Mouse (Mus musculus) small intestine, adult 2 months (tissue): ENCODE measurements around the gene 1600002K03Rik. TPM values are rescaled to one million over a fixed set of nuclear protein-coding genes. Genes with fewer than 3 reads are reported as not detected.

Source experiments
- H3K27ac ChIP-seq: fragments of 200-500 bp; 2 replicates; pipeline ENCODE4 v1.5.1; 2012; ENCODE audit warnings: low read depth, low read length, control low read depth, inconsistent platforms; ENCODE audit not compliant: insufficient read depth
- H3K27me3 ChIP-seq: fragments of 200-500 bp; 2 replicates; pipeline ENCODE4 v1.6.1; 2012; ENCODE audit warnings: mild to moderate bottlenecking, moderate library complexity, low read length, inconsistent platforms; ENCODE audit not compliant: control insufficient read depth, insufficient read depth
- H3K36me3 ChIP-seq: fragments of 200-500 bp; 2 replicates; pipeline ENCODE4 v1.6.1; 2012; ENCODE audit warnings: mild to moderate bottlenecking, low read length, control low read depth, inconsistent platforms; ENCODE audit not compliant: control insufficient read depth, insufficient read depth
- H3K4me1 ChIP-seq: fragments of 200-500 bp; 2 replicates; pipeline ENCODE4 v1.6.1; 2012; ENCODE audit warnings: low read length, inconsistent platforms, mixed read lengths; ENCODE audit not compliant: control insufficient read depth, insufficient read depth, insufficient read length
- H3K4me3 ChIP-seq: fragments of 200-500 bp; 2 replicates; pipeline ENCODE4 v1.5.1; 2012; ENCODE audit warnings: low read depth, mild to moderate bottlenecking, control low read depth, inconsistent platforms, low read length, moderate library complexity
- CTCF ChIP-seq: fragments of 200-500 bp; IDR thresholded peaks from 2 replicates; pipeline ENCODE4 v1.5.1; 2012; ENCODE audit warnings: low read depth, mild to moderate bottlenecking, control low read depth, inconsistent platforms, low read length, moderate library complexity, mixed read lengths; ENCODE audit not compliant: insufficient replicate concordance, insufficient read length; ENCODE audit errors: extremely low read depth
- POLR2A ChIP-seq: fragments of 200-500 bp; IDR thresholded peaks from 2 replicates; pipeline ENCODE4 v1.6.1; 2012; ENCODE audit warnings: low read depth, mild to moderate bottlenecking, control low read depth, inconsistent platforms, low read length, moderate library complexity
- WGBS: fragments of 180-500 bp; shearing (Covaris S2); methylation state at CpG from one replicate; pipeline ENCODE4 v1.1.7; 2018; 5-methylcytosine and 5-hydroxymethylcytosine counted together
- polyA plus RNA-seq: library from polyadenylated mRNA; depleted of rRNA; stranded (reverse); fragments of >200 nt; gene quantifications from 2 replicates; pipeline ENCODE4 v1.2.3, GENCODE M21; 2012

The 1600002K03Rik gene
- polyA plus RNA-seq, 1 experiment, result 9.0 TPM

DNA sequence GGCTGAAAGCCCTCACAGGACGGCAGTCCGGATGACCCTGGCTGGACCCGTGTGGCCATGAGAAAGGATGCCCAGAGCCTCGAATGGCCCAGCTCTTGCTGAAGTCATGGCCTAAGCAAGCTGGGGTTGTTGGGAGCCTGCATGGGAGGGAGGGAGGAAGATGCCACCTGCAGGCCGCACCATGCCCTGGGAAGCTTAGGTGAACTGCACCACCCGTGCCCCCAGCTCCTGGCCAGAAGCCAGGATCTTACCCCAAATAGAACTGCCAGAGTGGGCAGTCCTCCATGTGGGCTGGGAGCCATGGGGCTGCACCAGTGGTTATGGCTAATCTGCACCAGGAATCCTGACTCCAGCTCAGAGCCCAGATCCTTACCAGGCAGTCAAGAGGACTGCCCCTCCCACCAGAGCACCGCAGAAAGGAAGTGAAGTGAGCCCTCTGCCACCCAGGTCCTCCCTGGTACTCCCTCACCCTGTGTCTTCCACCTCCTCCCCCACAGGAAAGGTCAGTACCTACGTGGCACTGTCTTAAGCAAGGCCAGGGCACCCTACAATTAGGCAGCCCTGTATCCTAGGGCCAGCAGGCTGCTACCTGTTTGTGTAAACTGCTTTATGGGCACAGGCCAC lies 39.4 kb upstream of the 1600002K03Rik start:
- H3K27ac ChIP-seq, result no peak overlapping the region
- TF ChIP-seq POLR2A (no peak), CTCF (peak; percentile 11; the same call in 1 of the 2 replicates)
- H3K36me3 ChIP-seq, result peaks cover 30% of the 10 kb centered on the region
- 57% methylated on average over 8 of the region's 8 CpGs for WGBS
- H3K27me3 ChIP-seq, result peaks cover 9% of the 10 kb centered on the region; the same call in 1 of the 2 replicates
- H3K4me3 ChIP-seq, result no peak overlapping the region
- peaks cover 18% of the 10 kb centered on the region for H3K4me1 ChIP-seq

DNA sequence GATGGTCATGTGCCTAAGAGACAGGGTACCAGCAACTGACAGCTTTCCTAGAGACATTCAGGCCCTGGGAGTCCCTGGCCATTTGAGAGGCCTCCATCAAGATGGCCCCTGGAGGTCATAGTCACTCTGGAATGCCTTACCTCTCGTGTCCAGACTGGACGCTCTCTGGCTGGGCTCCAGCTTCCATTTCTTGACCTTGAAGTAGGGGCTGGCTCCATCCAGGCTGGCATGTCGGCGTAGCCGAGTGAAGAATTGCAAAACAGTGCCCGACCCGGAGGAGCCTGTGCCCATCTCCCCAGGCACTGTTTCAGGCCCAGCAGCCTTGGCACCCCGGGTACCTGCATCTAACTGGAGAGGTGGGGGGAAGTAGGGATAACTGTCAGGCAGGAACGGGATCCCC lies 38.3 kb upstream of the 1600002K03Rik start:
- Histone ChIP-seq H3K27ac (no peak overlapping the region), H3K4me1 (peaks cover 28% of the 10 kb centered on the region), H3K27me3 (peaks cover 15% of the 10 kb centered on the region), H3K36me3 (peaks cover 22% of the 10 kb centered on the region), H3K4me3 (no peak overlapping the region)
- TF ChIP-seq CTCF (no peak), POLR2A (no peak)
- WGBS, result 81% methylated on average over 9 of the region's 9 CpGs

DNA sequence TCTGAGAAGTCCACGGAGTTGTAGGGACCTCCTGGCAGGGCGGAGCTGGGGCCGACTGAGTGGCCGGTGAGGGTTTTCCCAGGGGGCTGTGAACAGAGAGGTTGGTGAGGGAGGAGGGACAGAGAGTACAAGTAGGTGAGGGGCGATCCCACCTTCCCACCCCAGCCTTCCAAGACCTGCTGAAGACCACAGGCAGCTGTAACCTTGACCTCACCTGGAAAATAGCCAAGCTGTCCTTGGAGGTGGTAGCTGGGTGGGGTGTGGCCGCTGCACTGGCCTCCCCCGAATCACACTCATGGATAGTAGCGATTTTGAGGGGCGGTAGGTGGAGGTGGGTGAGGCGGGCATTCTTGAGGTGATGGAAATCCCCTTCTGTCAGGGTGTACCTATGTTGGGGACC lies 37.6 kb upstream of the 1600002K03Rik start:
- peaks cover 25% of the 10 kb centered on the region for H3K4me1 ChIP-seq
- H3K4me3 ChIP-seq, result no peak overlapping the region
- no peak overlapping the region for H3K27ac ChIP-seq
- no peak for TF ChIP-seq POLR2A
- TF ChIP-seq CTCF, result no peak
- peaks cover 17% of the 10 kb centered on the region for H3K36me3 ChIP-seq
- H3K27me3 ChIP-seq, result peaks cover 15% of the 10 kb centered on the region
- 85% methylated on average over 10 of the region's 10 CpGs for WGBS

DNA sequence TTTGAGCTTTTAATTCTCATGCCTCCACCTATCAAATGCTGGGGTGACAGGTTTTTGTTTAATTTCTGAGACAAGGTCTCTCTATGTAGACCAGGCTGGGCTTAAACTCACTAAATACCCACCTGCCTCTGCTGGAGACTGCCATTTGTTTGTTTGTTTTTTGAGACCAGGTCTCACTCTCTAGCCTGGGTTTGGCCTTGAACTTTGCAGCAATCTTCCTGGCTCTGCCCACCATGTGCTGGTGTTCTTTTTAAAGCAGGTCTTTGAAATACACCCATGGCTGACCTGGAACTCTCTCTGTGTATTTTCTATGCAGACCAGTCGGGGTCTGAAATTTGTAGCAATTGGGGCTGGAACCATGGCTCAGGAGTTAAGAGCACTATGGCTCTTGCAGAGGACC lies 37.1 kb upstream of the 1600002K03Rik start:
- H3K4me1 ChIP-seq, result peaks cover 23% of the 10 kb centered on the region
- TF ChIP-seq POLR2A, result no peak
- TF ChIP-seq CTCF, result no peak
- peaks cover 15% of the 10 kb centered on the region for H3K27me3 ChIP-seq
- 94% methylated on average over 1 of the region's 1 CpGs for WGBS
- no peak overlapping the region for H3K27ac ChIP-seq
- peaks cover 15% of the 10 kb centered on the region for H3K36me3 ChIP-seq
- H3K4me3 ChIP-seq, result no peak overlapping the region

DNA sequence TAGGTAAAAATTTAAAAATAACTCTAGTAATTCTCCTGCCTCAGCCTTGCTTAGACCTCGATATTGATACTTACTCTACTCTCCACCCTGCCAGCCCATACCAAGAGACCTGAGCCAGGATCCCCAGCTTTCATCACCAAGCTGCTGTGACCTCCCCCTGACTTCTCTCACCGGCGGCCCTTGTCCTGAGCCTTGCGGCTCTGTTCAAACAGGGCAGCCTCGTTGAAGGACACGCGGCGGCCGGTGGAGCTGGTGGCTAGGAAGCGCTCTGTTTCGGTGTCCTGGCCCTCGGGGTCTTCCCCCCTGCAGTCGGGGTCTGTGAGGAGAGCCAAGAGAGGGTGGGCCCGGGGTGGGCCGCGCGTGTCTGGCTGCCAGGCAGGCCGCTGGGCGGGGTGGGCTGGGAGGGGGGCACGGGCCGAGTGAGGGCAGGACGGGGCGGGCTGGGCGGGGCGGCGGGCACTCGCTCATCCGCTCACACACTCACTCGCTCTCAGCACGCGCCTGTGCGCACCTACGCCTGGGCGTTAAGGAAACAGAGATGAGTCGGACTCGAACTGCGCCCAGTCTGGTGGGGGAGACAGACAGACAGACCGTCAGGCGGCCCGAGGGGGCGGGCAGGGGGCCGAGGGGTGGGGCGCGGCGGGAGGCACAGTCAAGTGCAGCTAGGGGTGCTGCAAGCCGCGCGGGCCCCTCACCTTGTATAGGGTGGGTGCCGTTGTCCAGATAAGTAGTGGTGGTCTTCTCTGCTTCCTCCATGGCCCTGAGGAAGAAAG lies 36.4 kb upstream of the 1600002K03Rik start:
- no peak overlapping the region for H3K4me3 ChIP-seq
- WGBS, result 43% methylated on average over 49 of the region's 49 CpGs
- H3K27ac ChIP-seq, result no peak overlapping the region
- TF ChIP-seq CTCF (no peak), POLR2A (no peak)
- peaks cover 8% of the 10 kb centered on the region for H3K36me3 ChIP-seq
- H3K4me1 ChIP-seq, result peaks cover 20% of the 10 kb centered on the region
- peaks cover 15% of the 10 kb centered on the region for H3K27me3 ChIP-seq

DNA sequence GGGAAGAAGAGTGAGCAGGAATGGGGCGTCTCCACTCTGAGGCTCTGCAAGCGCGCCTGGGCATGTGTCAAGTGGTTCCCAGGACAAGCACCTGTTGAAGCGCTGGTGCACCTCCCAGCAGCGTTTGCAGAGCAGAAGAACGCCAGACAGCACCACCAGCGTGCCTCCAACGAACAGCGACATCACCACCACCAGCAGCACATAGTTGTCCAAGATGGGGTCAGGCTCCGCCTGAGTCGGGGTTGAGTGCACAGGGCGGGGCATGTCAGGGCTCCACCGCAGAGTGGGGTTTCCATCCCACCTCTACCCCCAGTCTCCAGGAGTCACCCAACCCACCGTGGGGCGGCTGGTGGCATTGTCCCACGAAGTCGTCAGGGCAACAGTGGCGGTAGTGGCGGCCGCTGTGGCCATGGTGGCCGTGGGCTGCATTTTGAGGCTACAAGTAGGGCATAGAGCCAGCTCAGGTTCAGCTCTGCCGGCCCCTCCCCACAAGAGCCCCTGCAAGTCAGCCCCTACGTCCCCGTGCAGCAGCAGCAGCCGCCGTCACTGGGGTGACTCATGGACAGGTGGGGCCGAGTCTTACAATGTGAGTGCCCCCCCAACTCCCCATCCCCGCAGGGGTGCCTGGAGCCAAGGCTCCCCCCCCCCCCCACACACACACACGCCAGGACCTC lies 35.7 kb upstream of the 1600002K03Rik start:
- H3K27ac ChIP-seq, result no peak overlapping the region
- H3K27me3 ChIP-seq, result peaks cover 15% of the 10 kb centered on the region
- peaks cover under 1% of the 10 kb centered on the region for H3K36me3 ChIP-seq
- WGBS, result 6% methylated on average over 29 of the region's 29 CpGs
- peak overlapping the region; percentile 20 for H3K4me3 ChIP-seq
- TF ChIP-seq POLR2A, result no peak
- no peak for TF ChIP-seq CTCF
- H3K4me1 ChIP-seq, result peaks cover 20% of the 10 kb centered on the region
